Mouse (Mus musculus) CD8-positive naive resting alpha-beta T cell, adult 2 months (primary cell): ENCODE data around the gene Ascc1.

Experiments used
- DNase-seq, 2 experiments: peaks; one replicate each; pipeline ENCODE4 v3.0.0; 2022; ENCODE audit warnings: low read depth in 2 of 2, low spot score in 2 of 2

Gene Ascc1

GRCm38 (mm10) chr10:60002673-60003212 lies at the start of gene Ascc1, which contains the start of gene Anapc16:
Gene Ascc1, plus strand, starts transcription at chr10:60002805.
Gene Anapc16, minus strand, starts transcription at chr10:60003135.
- peak; percentile 95 for DNase-seq

- no peak for DNase-seq
Observed at GRCm38 (mm10) chr10:59953564-59954039, 49.0 kb upstream of the Ascc1 start.

GRCm38 (mm10) chr10:59956681-59957080 lies 45.9 kb upstream of the Ascc1 start:
- DNase-seq, result no peak

DNA sequence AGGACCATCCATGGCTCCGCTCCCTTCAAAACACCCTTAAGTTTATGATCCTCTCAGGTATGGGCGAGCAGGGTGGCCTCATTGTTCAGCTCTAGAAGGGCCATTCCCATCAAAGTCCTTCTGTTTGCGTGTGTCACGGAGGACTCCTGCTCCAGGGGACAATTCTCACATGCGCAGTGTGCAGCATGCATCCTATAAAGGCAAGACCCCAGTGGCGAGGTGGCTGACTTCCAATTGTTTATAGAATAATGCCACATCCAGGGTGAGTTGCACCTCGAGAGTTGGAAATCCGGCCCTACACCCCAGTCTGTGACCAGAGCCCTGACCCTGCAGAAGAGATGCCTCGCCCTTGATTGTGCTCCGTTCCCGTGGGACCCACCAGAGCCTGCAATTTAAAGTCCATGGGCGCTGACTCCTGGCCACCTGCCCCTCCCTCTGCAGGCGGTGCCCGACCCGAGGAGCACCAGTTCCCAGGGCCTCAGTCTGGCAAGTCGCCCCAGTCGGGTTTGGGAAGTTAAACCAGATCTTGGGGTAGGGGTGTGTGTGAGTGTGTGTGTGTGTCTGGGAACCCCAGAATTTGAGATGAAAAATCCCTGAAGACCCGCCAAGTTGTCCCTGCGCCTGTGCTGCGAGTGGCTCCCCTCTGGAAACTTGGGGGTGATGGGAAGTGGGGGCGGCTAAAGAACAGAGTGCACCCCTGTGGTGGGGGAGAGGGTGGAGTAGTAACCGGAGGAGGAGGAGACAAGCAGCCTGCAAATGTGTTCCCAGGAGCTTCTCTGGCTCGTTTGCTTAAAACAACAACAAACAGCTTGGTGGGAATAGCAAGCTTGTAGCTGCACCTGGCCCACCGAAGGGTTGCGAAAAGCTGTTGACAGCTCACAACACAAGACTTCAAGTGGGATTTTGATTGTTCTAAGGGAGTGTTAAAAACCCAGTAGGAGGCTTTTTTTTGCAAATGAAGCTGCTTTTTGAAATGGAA lies 45.1 kb upstream of the Ascc1 start:
- no peak for DNase-seq

GRCm38 (mm10) chr10:59958458-59958857 lies 44.1 kb upstream of the Ascc1 start:
- DNase-seq, result no peak

DNA sequence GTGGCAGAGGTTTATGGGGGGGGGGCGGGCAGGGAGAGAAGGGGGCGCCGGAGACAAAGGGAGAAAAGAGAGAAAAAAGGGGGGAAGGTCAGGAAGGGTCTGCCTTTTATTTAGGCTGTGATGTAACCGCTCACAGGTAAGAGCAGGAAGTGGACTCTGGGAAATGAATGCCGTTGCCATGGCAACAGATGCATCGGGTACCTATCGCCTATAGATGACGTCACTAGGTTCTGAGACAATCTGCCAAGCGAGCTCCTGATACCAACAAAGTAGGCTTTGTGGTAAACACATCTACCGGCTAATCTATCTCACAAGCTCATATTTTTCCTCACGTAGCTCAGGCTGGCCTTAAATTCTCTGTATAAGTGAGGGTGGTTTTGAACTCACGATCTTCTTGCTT lies 43.1 kb upstream of the Ascc1 start:
- DNase-seq, result no peak

DNA sequence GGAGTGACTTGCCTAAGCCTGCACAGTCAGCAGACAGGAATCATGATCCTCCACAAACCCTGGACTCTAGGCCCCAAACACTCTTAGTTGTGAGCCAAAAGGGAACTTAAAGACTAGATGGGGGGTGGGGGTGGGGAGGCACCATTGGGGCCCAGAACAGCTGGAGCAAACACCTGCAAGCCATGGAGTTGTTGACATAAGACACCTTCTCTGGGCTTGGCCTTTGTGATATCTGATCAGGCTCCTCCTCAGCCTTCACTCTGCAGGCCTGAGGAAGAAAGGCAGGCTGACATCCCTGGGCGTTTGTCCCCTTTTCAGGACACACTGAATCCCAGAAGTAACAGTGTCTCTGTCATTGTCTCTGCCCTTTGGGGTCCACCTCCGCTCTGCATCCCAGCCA lies 39.0 kb upstream of the Ascc1 start:
- no peak for DNase-seq

GRCm38 (mm10) chr10:59964504-59965361 lies 37.9 kb upstream of the Ascc1 start:
- DNase-seq, result no peak

DNA sequence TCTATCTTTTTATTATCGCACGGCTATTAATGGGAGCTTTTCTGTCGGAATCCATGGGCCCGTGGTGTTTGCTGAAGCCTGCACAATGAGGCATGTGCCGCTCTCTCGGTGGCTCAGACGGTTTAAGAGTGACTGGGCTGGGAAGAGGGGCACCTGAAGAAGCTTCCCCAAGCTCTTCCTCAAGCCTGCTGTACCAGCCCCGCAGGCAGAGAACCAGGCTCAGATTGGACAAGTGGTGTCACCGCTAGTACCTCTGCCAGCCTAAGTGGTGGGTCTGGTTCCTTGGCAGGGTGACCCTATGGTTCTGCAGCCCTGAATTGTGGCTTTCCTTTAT lies 37.3 kb upstream of the Ascc1 start:
- no peak for DNase-seq

- no peak for DNase-seq
Observed at GRCm38 (mm10) chr10:59965788-59966187, 36.8 kb upstream of the Ascc1 start.

GRCm38 (mm10) chr10:59966743-59967142 lies 35.9 kb upstream of the Ascc1 start:
- DNase-seq, result no peak

DNA sequence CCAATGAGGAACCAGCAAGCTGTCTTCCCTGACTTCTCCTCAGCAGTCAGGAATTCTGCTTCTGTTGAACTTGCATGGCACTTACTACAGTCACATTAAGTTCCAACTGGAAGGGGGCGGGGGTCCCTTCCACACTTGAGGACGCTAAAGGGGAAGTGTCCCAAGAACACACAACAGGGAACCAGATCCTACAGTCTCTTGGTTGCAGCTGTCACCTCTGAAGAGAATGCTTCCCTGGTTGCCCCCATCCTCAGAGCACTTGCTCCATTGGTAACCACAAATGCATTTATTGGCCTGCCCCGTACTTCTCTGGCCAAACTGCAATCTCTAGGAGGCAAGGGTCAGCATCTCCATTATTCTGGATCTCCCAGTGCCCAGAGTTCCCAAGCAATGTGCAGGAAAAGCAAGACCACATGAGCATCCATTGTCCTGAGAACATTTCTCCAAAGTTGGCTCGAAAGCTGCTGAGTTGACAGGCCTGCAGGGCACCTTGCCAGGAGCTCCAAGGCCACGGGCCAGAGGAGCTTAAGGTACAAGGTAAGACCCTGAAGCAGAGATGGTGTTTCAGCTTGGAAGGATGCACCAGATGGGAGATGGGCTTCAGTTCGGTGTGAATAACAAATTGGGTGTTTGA lies 35.2 kb upstream of the Ascc1 start:
- DNase-seq, result no peak

GRCm38 (mm10) chr10:59969821-59970449 lies 32.7 kb upstream of the Ascc1 start:
- peak in 1 of 2 experiments; percentile 56 for DNase-seq

DNA sequence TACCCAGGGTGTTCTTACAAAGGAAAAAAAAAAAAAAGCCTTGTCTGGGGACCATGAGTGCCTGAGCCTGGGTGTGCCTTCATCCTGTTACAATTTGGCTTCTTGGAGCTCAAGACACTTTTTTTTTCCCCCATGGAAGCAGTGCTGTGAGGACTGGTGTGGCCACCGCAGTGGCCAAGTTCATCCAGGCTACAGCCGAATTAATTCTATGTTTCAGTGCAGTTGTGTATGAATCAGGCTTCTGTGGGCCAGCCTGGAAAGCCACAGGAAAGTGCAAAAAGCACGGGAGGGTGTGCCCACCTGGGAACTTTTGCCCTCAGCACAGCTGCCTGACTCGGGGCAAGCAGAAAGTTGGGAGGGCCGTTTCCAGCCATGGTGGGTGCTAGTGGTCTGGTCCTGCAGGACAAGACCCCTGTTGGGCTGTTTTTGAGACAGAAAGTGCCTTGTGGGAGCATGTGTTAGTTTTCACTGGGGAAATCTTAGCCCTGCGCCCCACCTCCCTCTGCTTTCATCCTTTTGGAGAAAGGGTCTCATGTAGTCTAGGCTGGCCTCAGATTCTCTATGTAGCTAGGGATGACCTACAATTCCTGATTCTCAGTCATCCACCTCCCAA lies 32.0 kb upstream of the Ascc1 start:
- DNase-seq, result no peak

DNA sequence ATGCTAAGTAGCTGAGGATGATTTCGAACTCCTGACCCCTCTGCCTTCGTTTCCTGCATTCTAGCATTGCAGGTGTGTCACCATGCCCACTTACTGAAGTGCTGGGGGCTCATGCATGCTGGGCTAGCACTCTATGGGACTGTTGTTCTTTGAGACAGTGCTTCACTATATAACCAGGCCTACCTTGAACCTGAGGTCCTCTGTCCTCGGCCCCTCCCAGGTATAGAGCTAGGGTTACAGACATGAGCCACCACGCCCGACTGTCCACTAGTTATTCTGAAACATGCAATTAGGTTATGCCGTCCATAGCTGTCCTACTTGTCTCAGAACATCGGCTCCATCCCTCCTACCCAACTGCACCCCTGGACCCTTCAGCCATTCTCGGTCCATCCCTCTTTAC lies 30.8 kb upstream of the Ascc1 start:
- DNase-seq, result no peak

- no peak for DNase-seq
Observed at GRCm38 (mm10) chr10:59972534-59972933, 30.1 kb upstream of the Ascc1 start.

DNA sequence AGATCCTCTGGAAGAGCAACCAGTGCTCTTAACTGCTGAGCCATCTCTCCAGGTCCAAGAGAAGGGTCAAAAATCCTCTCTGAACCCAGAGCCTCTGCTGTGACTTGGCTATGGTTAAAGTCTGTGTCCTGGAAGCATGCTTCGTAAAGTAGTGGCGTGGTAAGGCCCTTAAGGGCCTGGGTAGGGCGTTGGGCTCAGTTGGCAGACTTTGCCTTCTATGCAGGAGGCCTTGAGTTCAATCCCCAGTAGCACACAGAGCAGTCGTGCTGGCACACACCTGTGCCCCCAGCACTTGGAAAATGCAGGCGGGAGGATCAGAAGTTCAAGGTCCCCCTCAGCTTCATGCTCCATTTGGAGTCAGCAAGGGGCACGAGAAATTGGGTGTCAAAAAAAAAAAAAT lies 29.6 kb upstream of the Ascc1 start:
- no peak for DNase-seq

DNA sequence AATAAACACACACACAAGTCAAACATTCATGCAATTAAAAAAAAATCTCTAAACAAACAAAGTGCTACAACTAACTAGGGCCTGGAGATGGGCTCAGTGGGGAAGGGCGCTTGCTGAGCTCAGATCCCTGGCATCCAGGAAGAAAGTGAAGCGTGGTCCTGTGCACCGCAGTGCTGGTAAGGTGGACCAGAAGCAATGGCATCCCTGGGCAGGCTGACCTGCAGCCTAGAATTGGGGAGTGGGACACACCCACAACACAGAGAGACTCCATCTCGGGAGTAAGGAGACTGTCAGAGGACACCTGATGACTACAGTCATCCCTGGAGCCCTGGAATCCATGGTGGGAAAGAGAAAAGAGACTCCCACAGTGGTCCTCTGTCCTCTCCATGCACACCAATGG lies 29.2 kb upstream of the Ascc1 start:
- DNase-seq, result no peak

DNA sequence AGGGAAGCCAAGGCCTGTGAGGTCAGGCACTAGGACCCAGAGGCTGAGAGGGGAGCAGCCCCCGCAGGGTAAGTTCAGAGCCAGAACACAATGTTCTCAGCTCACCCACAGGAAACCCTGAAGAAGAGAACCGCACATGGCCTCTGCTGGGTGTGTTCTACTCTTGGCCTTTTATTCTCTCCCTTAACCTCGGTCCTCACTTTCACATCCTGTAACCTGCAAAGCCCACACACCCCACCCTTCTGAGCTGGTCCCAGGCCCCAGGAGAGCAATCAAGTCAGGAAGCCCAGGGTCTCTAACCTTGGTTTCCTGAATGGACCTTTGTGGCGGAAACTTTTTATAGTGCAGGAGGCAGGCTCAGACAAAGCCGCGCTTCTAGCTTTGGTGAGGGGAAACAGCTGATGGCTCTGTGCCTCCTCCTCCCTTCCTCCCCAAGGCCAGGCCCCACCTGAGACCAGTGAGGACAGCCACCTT lies 28.4 kb upstream of the Ascc1 start:
- peak; percentile 70 to 74 for DNase-seq

DNA sequence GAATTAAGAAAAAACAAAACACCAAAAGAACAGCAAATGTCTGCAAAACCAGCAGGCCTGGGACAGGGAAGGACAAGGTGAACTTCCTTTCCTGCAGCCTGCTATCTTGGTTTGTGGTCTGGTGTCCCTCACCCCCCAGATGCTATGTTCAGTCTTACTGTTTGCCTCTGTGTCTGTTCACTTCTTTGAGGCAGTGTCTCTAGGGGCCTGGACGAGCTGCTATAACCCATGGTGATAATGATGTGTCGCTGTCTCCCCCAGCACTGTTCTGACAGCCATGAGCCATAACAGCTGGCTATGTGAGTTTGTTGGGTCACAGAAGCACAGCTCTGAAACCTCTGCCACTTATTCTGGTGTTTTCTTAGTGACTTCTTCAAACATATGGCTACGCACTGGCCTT lies 27.8 kb upstream of the Ascc1 start:
- no peak for DNase-seq
